Mouse (Mus musculus) cortical plate, adult 2 months (tissue): Measurements from ENCODE around the gene Ptprn2.

Source experiments
- CTCF ChIP-seq: fragments of 200-500 bp; IDR thresholded peaks from 2 replicates; pipeline ENCODE4 v1.5.1; 2011; ENCODE audit warnings: mild to moderate bottlenecking, control low read depth, low read length; ENCODE audit not compliant: insufficient read depth; ENCODE audit errors: extremely low read depth
- POLR2A ChIP-seq: fragments of 200-500 bp; IDR thresholded peaks from 2 replicates; pipeline ENCODE4 v1.6.1; 2011; ENCODE audit warnings: mild to moderate bottlenecking, low read length, control low read depth; ENCODE audit not compliant: insufficient read depth; ENCODE audit errors: extremely low read depth

DNA sequence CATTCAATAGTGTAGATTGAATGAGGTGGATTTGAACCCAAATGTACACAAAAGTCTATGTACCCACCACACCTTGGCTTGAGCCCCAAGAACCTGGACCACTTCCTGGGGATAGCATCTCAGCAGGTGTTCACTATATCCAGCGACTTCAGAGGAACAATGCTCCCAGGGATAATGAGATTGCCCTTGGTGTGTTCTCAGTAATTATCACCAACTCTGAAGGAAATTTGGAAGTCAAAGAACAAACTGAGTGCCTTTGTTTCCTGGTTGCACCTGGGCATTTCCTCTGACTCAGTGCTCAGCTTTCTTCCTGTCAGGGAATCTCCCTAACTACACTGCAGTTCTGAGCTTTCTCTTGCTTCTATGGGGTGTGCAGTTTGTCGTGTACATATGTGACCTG lies 411.1 kb downstream of the Ptprn2 start:
- TF ChIP-seq CTCF (no peak), POLR2A (no peak)
